Mouse (Mus musculus) liver, postnatal 0 days (tissue): ENCODE data around the gene Gpcpd1. TPM values are rescaled to one million over a fixed set of nuclear protein-coding genes. Genes with fewer than 3 reads are reported as not detected.

Experiments used
- ATAC-seq: fragments of 200-750 bp; cut with Nextera tagmentation; 2 replicates; pipeline ENCODE4 v1.8.0; 2017; ENCODE audit warnings: mild to moderate bottlenecking, moderate library complexity
- DNase-seq: peaks from one replicate; pipeline ENCODE4 v3.0.0-alpha.2; 2016
- H3K27ac ChIP-seq: fragments of 300-500 bp; sonication (generic); 2 replicates; pipeline ENCODE4 v1.5.1; 2014; ENCODE audit warnings: antibody characterized with exemption, moderate library complexity, mild to moderate bottlenecking, low read depth
- H3K27me3 ChIP-seq: fragments of 300-500 bp; sonication (generic); 2 replicates; pipeline ENCODE4 v1.6.1; 2014; ENCODE audit warnings: low read length, control low read depth, mixed read lengths; ENCODE audit not compliant: insufficient read depth
- H3K36me3 ChIP-seq: fragments of 300-500 bp; sonication (generic); replicated peaks from 2 replicates; pipeline ENCODE4 v1.6.1; 2014; ENCODE audit warnings: mild to moderate bottlenecking, control low read depth, low read length, moderate library complexity, mixed read lengths; ENCODE audit not compliant: insufficient read depth
- H3K4me1 ChIP-seq: fragments of 300-500 bp; sonication (generic); 2 replicates; pipeline ENCODE4 v1.6.1; 2014; ENCODE audit warnings: antibody characterized with exemption, mild to moderate bottlenecking, control low read depth; ENCODE audit not compliant: insufficient read depth
- H3K4me2 ChIP-seq: fragments of 300-500 bp; sonication (generic); 2 replicates; pipeline ENCODE4 v1.6.1; 2014; ENCODE audit warnings: low read depth, mild to moderate bottlenecking, low read length, moderate library complexity, mixed read lengths
- H3K4me3 ChIP-seq: fragments of 300-500 bp; sonication (generic); 2 replicates; pipeline ENCODE4 v1.5.1; 2014; ENCODE audit warnings: low read depth, low read length
- H3K9ac ChIP-seq: fragments of 300-500 bp; sonication (generic); replicated peaks from 2 replicates; pipeline ENCODE4 v1.6.1; 2014; ENCODE audit warnings: mild to moderate bottlenecking, moderate library complexity
- H3K9me3 ChIP-seq: fragments of 300-500 bp; sonication (generic); 2 replicates; pipeline ENCODE4 v1.6.1; 2016; ENCODE audit warnings: mild to moderate bottlenecking, control low read depth, low read length, mixed read lengths
- CTCF ChIP-seq: sonication (generic); IDR thresholded peaks from 2 replicates; pipeline ENCODE4 v1.5.1; 2016; ENCODE audit warnings: antibody characterized with exemption, low read depth
- EP300 ChIP-seq: IDR thresholded peaks from 2 replicates; pipeline ENCODE4 v1.6.1; 2016; ENCODE audit warnings: antibody characterized with exemption, low read depth, mild to moderate bottlenecking
- WGBS: fragments of 180-500 bp; shearing (Covaris S2); extraction: QIAGEN DNeasy Blood & Tissue Kit; methylation state at CpG from one replicate; pipeline ENCODE4 v1.1.7; 2014; ENCODE audit not compliant: insufficient replicate concordance; 5-methylcytosine and 5-hydroxymethylcytosine counted together
- polyA plus RNA-seq: library from polyadenylated mRNA; unstranded; fragments of >200 nt; fragmentation: Nextera tagmentation; extraction: Ambion mirVana; gene quantifications from 2 replicates; pipeline ENCODE4 v1.2.1, GENCODE M21; 2015

The Gpcpd1 gene
- polyA plus RNA-seq, 1 experiment from 2014 or later: 65.8 TPM

DNA sequence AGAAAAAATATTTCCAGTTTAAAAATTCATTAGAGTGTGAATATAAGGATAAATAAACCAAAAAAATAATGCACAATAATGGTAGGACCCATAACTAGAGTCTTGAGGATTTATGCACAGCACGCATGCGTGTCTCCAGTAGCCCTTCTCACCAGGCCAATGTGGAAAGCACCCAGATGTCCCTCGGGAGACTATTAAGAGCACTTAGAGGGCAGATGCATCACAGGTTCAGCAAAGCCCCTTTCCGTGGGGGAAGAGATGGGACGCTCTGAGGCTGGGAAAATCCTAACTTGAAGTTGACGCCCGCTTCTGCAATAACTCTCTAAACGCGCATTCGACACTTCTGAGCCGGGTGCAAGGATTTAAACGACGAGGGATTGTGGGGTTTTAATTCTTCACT lies 71.9 kb downstream of the Gpcpd1 start:
- Histone ChIP-seq H3K36me3 (no peaks in the 10 kb centered on the region), H3K9ac (no peak overlapping the region), H3K4me2 (no peak overlapping the region), H3K27me3 (no peaks in the 10 kb centered on the region), H3K27ac (no peak overlapping the region), H3K9me3 (no peaks in the 10 kb centered on the region), H3K4me1 (peaks cover 10% of the 10 kb centered on the region), H3K4me3 (no peak overlapping the region)
- DNase-seq (no peak), ATAC-seq (no peak)
- TF ChIP-seq EP300: no peak
- no peak for TF ChIP-seq CTCF
- WGBS: 83% methylated on average over 13 of the region's 13 CpGs

DNA sequence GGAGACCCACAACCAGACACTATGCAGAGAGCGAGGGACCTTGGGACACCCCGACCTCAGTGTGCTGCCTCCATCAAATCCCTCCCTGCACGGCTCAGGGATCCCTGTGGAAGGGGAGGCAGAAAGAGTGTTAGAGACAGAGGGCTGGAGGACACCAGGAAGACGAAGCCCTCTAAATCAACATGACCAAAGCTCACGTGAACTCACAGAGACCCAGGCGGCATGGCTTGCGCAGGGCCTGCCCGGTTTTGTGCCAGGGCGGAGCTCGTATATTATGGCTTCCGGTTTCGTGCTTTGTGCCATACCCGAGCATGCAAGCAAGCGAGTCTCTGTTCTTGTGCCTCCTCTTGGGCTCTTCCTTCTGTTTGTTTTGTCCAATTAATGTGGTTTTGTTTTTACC lies 72.5 kb downstream of the Gpcpd1 start:
- 82% methylated on average over 14 of the region's 14 CpGs for WGBS
- no peaks in the 10 kb centered on the region for H3K27me3 ChIP-seq
- H3K4me3 ChIP-seq: no peak overlapping the region
- H3K36me3 ChIP-seq: no peaks in the 10 kb centered on the region
- no peak overlapping the region for H3K9ac ChIP-seq
- DNase-seq: no peak
- no peak overlapping the region for H3K4me2 ChIP-seq
- ATAC-seq: no peak
- H3K27ac ChIP-seq: no peak overlapping the region
- TF ChIP-seq EP300: no peak
- no peak for TF ChIP-seq CTCF
- no peaks in the 10 kb centered on the region for H3K9me3 ChIP-seq
- H3K4me1 ChIP-seq: peaks cover 10% of the 10 kb centered on the region

DNA sequence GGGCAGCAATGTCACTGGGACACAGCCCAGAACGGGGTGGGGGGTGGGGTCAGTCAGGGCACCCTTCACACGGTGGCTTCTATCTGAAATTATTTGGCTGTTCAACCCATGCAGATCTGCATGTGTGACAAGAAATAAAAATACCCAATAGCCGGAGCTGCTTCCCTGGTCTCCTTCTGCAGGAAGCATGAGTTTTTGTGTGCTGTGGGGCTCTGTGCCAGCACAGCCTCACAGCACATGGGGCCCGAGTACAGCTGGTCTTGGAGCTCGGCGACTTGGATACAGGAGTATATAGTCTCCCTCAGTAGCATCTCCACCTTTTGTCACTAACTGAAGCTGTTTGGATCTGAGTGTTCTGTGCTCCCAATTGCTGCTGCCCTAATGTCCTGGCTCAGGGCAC lies 73.2 kb downstream of the Gpcpd1 start:
- no peak overlapping the region for H3K4me2 ChIP-seq
- no peak for TF ChIP-seq EP300
- no peak for TF ChIP-seq CTCF
- no peaks in the 10 kb centered on the region for H3K36me3 ChIP-seq
- no peaks in the 10 kb centered on the region for H3K9me3 ChIP-seq
- H3K27me3 ChIP-seq: no peaks in the 10 kb centered on the region
- ATAC-seq (no peak), DNase-seq (no peak)
- H3K27ac ChIP-seq: no peak overlapping the region
- H3K9ac ChIP-seq: no peak overlapping the region
- no peak overlapping the region for H3K4me3 ChIP-seq
- peaks cover 10% of the 10 kb centered on the region for H3K4me1 ChIP-seq
- WGBS: 51% methylated on average over 6 of the region's 6 CpGs

DNA sequence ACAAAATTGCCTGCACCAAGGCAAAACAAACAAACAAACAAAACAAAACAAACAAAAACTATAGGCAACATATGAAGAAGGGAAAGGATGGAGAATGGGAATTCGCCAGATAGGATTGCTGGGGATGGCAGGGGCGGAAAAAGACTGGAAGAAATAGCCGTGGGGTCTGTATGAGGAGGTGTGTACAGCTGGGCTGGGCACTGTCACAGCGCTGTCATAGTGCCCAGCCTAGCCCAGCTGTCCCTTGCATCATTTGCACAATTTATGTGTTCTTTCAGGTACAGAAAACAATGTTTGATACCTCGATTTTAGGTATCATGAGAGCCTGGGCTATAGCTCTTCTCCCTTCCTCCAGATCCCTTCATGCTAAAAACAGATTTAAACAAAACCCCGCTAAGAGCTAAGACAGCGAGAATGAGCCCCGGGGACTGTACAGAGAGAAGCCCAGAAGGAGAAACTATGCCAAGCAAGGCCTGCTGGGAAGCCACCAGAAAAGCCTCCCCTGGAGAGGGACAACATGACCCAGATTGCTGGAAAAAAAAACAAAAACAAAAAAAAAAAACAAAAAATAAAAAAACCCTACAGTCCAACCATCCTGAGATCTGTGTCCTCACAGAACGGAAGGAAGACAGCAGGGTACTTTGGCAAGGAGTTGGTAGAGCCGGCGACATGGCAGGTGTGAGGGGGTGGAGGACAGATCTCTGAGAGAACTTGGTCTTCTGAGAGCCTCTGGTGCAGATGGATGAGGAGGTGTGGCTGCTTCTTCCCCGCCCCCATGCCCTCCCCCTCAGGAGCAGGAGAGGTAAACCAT lies 74.0 kb downstream of the Gpcpd1 start:
- H3K4me1 ChIP-seq: peaks cover 10% of the 10 kb centered on the region
- peak overlapping the region; percentile 61; the same call in 1 of the 2 replicates for H3K4me2 ChIP-seq
- no peaks in the 10 kb centered on the region for H3K9me3 ChIP-seq
- H3K27me3 ChIP-seq: no peaks in the 10 kb centered on the region
- no peak for TF ChIP-seq EP300
- no peak for TF ChIP-seq CTCF
- H3K4me3 ChIP-seq: no peak overlapping the region
- ATAC-seq: no peak
- H3K27ac ChIP-seq: no peak overlapping the region
- DNase-seq: no peak
- WGBS: 52% methylated on average over 12 of the region's 12 CpGs
- no peaks in the 10 kb centered on the region for H3K36me3 ChIP-seq
- H3K9ac ChIP-seq: no peak overlapping the region

DNA sequence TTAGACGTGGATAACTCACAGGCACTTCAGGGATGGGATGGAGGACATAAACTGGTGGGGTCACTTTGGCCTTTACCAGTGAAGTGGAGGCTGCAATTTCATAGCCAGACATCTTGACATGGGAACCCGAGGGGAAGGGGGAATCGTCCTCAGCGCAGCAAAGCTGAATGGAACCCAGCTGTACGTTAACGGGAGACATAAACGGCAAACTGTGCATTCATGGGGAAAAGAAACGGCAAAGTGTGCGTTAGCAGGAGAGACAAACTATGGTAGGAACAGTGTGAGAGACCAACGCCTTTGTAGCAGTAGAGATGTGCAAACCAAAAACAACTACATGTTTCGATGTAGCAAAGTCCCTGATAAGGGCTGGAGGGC lies 74.6 kb downstream of the Gpcpd1 start:
- WGBS: 46% methylated on average over 11 of the region's 11 CpGs
- Histone ChIP-seq H3K9me3 (no peaks in the 10 kb centered on the region), H3K4me3 (no peak overlapping the region), H3K36me3 (no peaks in the 10 kb centered on the region), H3K9ac (0 out of 2 replicates have a peak overlapping the region, but pooled peaks have one; percentile 8), H3K4me1 (peaks cover 10% of the 10 kb centered on the region), H3K27ac (0 out of 2 replicates have a peak overlapping the region, but pooled peaks have one; percentile 64), H3K4me2 (peak overlapping the region; percentile 61), H3K27me3 (no peaks in the 10 kb centered on the region)
- ATAC-seq (no peak), DNase-seq (no peak)
- TF ChIP-seq CTCF (no peak), EP300 (no peak)

DNA sequence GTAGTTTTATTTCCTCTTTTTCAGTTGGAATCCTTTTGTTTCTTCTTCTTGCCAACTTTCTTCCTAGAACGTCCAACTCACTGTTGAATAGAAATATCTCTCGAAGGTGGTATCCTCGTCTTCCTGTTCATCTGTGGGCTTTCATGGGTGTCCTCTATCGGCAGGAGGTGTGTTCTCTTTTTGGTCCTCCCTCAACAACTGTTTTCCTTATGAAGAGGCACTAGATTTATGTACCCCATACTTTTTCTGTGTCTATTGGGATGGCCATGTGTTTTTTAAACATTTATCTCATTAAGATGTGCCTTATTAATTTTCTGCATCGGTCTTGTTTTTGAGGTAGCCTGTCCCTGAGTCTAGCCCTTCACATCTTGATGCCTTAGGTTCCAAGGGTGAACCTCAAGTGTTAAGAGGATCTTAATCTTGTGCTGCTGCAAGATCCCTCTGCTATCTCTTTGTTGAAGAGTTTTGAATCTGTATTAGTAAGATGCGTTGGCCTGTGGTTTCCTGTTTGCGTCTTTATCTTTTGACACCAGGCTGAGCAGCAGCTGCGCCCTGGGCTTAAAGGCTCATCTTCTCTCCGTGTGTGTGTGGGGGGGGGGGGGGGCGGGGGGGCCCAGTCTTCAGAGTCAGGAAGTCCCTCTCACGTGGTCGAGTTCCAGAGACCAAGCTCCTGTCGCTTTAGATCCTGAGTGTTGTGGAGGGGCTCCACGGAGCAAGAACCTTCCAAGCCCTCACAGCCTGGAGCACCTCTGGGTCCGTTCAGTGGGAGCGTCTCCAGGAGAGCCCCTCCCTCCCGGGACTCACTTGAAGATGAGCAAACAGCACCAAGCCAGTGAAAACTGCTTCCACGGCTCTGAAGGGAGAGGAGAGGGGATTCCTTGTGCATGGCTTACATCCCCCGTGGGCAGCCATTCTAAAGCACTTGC lies 75.2 kb downstream of the Gpcpd1 start:
- peak overlapping the region; percentile 73 for H3K27ac ChIP-seq
- 13% methylated on average over 19 of the region's 19 CpGs for WGBS
- H3K9ac ChIP-seq: 0 out of 2 replicates have a peak overlapping the region, but pooled peaks have one; percentile 8
- no peak overlapping the region for H3K4me3 ChIP-seq
- no peaks in the 10 kb centered on the region for H3K9me3 ChIP-seq
- peaks cover 10% of the 10 kb centered on the region for H3K4me1 ChIP-seq
- ATAC-seq (peak; percentile 72), DNase-seq (peak; percentile 62)
- H3K4me2 ChIP-seq: peak overlapping the region; percentile 61
- TF ChIP-seq CTCF (no peak), EP300 (peak; percentile 70)
- H3K27me3 ChIP-seq: no peaks in the 10 kb centered on the region
- no peaks in the 10 kb centered on the region for H3K36me3 ChIP-seq
